Mouse (Mus musculus) layer of hippocampus, adult 11-12 months (tissue): ENCODE measurements around the gene Shisa3.

ENCODE experiments used
- DNase-seq: peaks from one replicate; pipeline ENCODE4 v3.0.0; 2022; ENCODE audit warnings: low spot score

The Shisa3 gene

GRCm38 (mm10) chr5:67633138-67633782 is 25.6 kb downstream of the Shisa3 start:
- DNase-seq, result no peak

- DNase-seq, result no peak
Observed at GRCm38 (mm10) chr5:67633831-67634268, 26.2 kb downstream of the Shisa3 start.

GRCm38 (mm10) chr5:67634339-67634738 is 26.7 kb downstream of the Shisa3 start:
- DNase-seq, result no peak

- no peak for DNase-seq
Observed at GRCm38 (mm10) chr5:67640596-67641312, 33.1 kb downstream of the Shisa3 start.

- DNase-seq, result no peak
Observed at GRCm38 (mm10) chr5:67641406-67642120, 33.9 kb downstream of the Shisa3 start.

GRCm38 (mm10) chr5:67643537-67644255 is 36.0 kb downstream of the Shisa3 start:
- no peak for DNase-seq

- DNase-seq, result peak; percentile 33
Observed at GRCm38 (mm10) chr5:67646756-67647529, 39.3 kb downstream of the Shisa3 start.

- no peak for DNase-seq
Observed at GRCm38 (mm10) chr5:67647568-67647967, 39.9 kb downstream of the Shisa3 start.

- no peak for DNase-seq
Observed at GRCm38 (mm10) chr5:67649156-67649555, 41.5 kb downstream of the Shisa3 start.

- DNase-seq, result no peak
Observed at GRCm38 (mm10) chr5:67650021-67650420, 42.3 kb downstream of the Shisa3 start.

GRCm38 (mm10) chr5:67652468-67652867 is 44.8 kb downstream of the Shisa3 start:
- no peak for DNase-seq

GRCm38 (mm10) chr5:67653543-67653942 is 45.9 kb downstream of the Shisa3 start:
- no peak for DNase-seq

GRCm38 (mm10) chr5:67654572-67654971 is 46.9 kb downstream of the Shisa3 start:
- no peak for DNase-seq

- DNase-seq, result no peak
Observed at GRCm38 (mm10) chr5:67655696-67656519, 48.2 kb downstream of the Shisa3 start.

- no peak for DNase-seq
Observed at GRCm38 (mm10) chr5:67656821-67657259, 49.2 kb downstream of the Shisa3 start.

GRCm38 (mm10) chr5:67659864-67660263 is 52.2 kb downstream of the Shisa3 start:
- DNase-seq, result no peak

GRCm38 (mm10) chr5:67662715-67663114 is 55.0 kb downstream of the Shisa3 start:
- DNase-seq, result no peak

- DNase-seq, result peak; percentile 27
Observed at GRCm38 (mm10) chr5:67669436-67669896, 61.8 kb downstream of the Shisa3 start.

- no peak for DNase-seq
Observed at GRCm38 (mm10) chr5:67670158-67670557, 62.5 kb downstream of the Shisa3 start.

GRCm38 (mm10) chr5:67673008-67673407 is 65.3 kb downstream of the Shisa3 start:
- DNase-seq, result no peak
